Mouse (Mus musculus) forebrain, embryonic 16.5 days (tissue): ENCODE measurements around the gene Ehd1. TPM values are rescaled to one million over a fixed set of nuclear protein-coding genes. Genes with fewer than 3 reads are reported as not detected.
"Not testable (repeated sequence)": the region's sequence is repeated elsewhere in the genome, so short reads cannot be mapped to it uniquely, and the experiment has no call there.

ENCODE experiments used
- ATAC-seq: fragments of 200-750 bp; cut with Nextera tagmentation; 2 replicates; pipeline ENCODE4 v1.8.0; 2017; ENCODE audit warnings: mild to moderate bottlenecking, moderate library complexity
- H3K27ac ChIP-seq: fragments of 300-500 bp; sonication (generic); 2 replicates; pipeline ENCODE4 v1.5.1; 2014; ENCODE audit warnings: low read length, control low read depth
- H3K27me3 ChIP-seq: fragments of 300-500 bp; sonication (generic); replicated peaks from 2 replicates; pipeline ENCODE4 v1.6.1; 2014; ENCODE audit warnings: low read length; ENCODE audit not compliant: control insufficient read depth, insufficient read depth
- H3K36me3 ChIP-seq: fragments of 300-500 bp; sonication (generic); 2 replicates; pipeline ENCODE4 v1.6.1; 2014; ENCODE audit not compliant: control insufficient read depth, insufficient read depth
- H3K4me1 ChIP-seq: fragments of 300-500 bp; sonication (generic); replicated peaks from 2 replicates; pipeline ENCODE4 v1.6.1; 2014; ENCODE audit warnings: low read length; ENCODE audit not compliant: control insufficient read depth, insufficient read depth
- H3K4me2 ChIP-seq: fragments of 300-500 bp; sonication (generic); 2 replicates; pipeline ENCODE4 v1.6.1; 2014; ENCODE audit warnings: mild to moderate bottlenecking, low read length, control low read depth
- H3K4me3 ChIP-seq: fragments of 300-500 bp; sonication (generic); replicated peaks from 2 replicates; pipeline ENCODE4 v1.5.1; 2014; ENCODE audit warnings: mild to moderate bottlenecking, low read length, control low read depth
- H3K9ac ChIP-seq: fragments of 300-500 bp; sonication (generic); replicated peaks from 2 replicates; pipeline ENCODE4 v1.6.1; 2014; ENCODE audit warnings: low read depth, low read length, control low read depth
- H3K9me3 ChIP-seq: fragments of 300-500 bp; sonication (generic); 2 replicates; pipeline ENCODE4 v1.6.1; 2016; ENCODE audit warnings: low read length; ENCODE audit not compliant: control insufficient read depth
- WGBS: fragments of 180-500 bp; shearing (Covaris S2); extraction: QIAGEN DNeasy Blood & Tissue Kit; methylation state at CpG from one replicate; pipeline ENCODE4 v1.1.7; 2014; 5-methylcytosine and 5-hydroxymethylcytosine counted together
- polyA plus RNA-seq: library from polyadenylated mRNA; unstranded; fragments of >200 nt; fragmentation: Nextera tagmentation; extraction: Ambion mirVana; gene quantifications from 2 replicates; pipeline ENCODE4 v1.2.1, GENCODE M21; 2015

Ehd1 gene
- polyA plus RNA-seq, 1 experiment from 2014 or later, result 105 TPM

DNA sequence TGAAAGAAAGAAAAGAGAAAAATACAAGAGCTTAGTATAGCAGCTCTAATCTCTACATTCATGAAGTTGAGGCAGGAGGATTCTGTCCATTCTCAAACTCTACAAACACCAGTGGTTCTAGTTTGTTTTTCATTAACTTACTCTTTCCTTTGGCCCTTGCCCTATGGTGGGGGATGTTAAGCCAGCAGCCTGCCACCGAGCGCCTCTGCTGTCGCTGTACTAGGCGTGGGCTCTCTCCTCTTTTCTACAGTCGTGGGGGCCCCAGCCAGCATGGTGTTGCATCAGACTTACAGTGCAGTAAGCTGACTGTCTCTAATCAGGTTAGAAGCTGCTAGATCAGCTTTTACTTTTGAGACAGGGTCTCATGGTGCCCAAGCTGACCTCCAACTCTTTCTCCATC is 6.5 kb downstream of the Ehd1 start:
- Histone ChIP-seq H3K27ac (no peak overlapping the region), H3K9ac (no peak overlapping the region), H3K36me3 (peaks cover 13% of the 10 kb centered on the region), H3K27me3 (no peaks in the 10 kb centered on the region), H3K4me2 (no peak overlapping the region), H3K9me3 (no peaks in the 10 kb centered on the region), H3K4me3 (no peak overlapping the region), H3K4me1 (peaks cover 25% of the 10 kb centered on the region)
- WGBS, result 86% methylated on average over 5 of the region's 5 CpGs
- ATAC-seq, result no peak

DNA sequence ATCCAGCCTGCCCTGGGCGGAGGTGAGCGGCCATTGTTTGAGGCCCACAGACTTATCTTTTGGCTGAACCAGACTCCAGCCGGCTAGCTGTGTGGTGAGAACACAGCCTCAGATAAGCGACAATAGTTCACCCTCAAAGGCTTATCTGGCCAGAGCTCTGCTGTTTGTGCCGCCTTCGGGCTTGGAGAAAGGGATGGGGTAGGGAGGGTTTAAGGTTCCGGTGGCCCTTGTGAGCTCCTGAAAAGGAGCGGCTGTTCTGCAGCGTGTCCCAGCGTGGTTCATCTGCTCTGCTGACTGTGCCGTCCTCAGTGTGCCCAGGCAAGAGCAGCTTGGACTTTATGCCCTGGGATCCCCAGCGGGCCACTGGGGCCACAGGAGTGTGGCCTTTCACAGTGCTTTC is 8.0 kb downstream of the Ehd1 start:
- no peak for ATAC-seq
- H3K36me3 ChIP-seq, result peaks cover 13% of the 10 kb centered on the region
- WGBS, result 92% methylated on average over 12 of the region's 12 CpGs

DNA sequence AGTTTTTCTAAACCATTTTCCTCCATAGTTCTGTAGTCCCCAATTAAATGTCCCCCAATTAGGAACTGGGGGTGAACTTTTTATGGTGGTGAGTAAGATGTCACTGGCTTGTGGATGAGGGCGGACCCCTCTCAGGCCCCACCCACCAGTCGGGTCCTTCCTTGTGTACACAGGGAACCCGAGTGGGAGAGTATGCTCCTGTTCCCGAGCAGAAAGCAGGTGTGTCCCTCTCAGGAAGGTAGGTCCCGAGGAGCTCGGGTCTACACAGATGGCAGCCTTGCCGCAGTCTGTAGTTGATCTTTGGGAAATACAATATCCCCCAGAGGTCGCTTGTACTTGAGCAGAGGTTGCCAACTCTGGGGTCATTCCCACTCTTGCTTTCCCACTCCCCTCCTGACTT is 8.7 kb downstream of the Ehd1 start:
- ATAC-seq, result no peak
- peaks cover 13% of the 10 kb centered on the region for H3K36me3 ChIP-seq

More for the DNA sequence above, 8.0 kb downstream of the Ehd1 start:
- Histone ChIP-seq H3K27ac (no peak overlapping the region), H3K4me3 (no peak overlapping the region), H3K9me3 (no peaks in the 10 kb centered on the region), H3K4me1 (peaks cover 10% of the 10 kb centered on the region), H3K4me2 (no peak overlapping the region), H3K9ac (no peak overlapping the region), H3K27me3 (no peaks in the 10 kb centered on the region)

DNA sequence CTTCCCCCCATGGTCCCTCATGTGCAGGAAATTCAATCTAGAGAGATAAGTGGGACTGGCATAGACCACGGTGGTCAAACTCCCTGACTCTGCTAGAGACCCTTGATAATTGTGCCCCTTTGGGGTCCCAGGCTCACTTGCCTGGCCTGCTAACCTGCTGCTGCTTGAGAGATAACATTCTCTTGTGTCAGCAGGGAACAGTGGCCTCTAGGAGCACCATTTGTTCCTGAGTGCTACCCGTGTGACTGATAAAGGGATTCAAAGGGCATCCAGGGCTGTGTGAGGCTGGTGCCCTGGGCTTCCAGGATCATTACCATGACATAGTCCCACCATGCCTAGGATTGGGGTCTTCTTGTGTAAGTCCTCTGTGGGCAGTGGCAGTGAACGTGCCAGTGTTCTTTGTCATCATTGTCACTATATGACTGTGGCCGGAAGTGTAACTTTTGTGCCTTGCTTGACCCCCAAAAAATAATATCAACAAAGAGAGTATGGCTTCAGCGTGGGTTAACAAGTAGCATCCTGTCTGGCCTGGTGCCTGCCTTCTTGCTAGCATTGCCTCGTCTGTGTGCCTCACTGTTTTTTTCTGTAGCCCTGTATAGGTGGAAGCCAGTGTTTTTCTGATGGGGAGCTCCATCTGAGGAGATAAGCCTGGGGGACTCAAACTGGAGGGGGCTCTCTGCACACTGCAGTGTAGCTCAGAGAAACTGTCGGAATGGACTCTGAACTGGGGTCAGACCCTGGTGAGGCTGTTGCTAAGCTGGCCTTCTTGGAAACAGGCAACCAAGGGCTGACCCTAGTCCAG is 9.3 kb downstream of the Ehd1 start:
- no peak overlapping the region for H3K9ac ChIP-seq
- no peak overlapping the region for H3K4me3 ChIP-seq
- no peak overlapping the region for H3K4me2 ChIP-seq
- ATAC-seq, result no peak
- H3K9me3 ChIP-seq, result no peaks in the 10 kb centered on the region
- no peaks in the 10 kb centered on the region for H3K27me3 ChIP-seq
- no peaks in the 10 kb centered on the region for H3K4me1 ChIP-seq
- peaks cover 11% of the 10 kb centered on the region for H3K36me3 ChIP-seq
- no peak overlapping the region for H3K27ac ChIP-seq
- 87% methylated on average over 7 of the region's 7 CpGs for WGBS

More for the DNA sequence above, 8.7 kb downstream of the Ehd1 start:
- WGBS, result 86% methylated on average over 8 of the region's 8 CpGs
- Histone ChIP-seq H3K9me3 (no peaks in the 10 kb centered on the region), H3K4me2 (no peak overlapping the region), H3K27me3 (no peaks in the 10 kb centered on the region), H3K27ac (no peak overlapping the region), H3K4me1 (peaks cover 2% of the 10 kb centered on the region; the same call in 1 of the 2 replicates), H3K4me3 (no peak overlapping the region), H3K9ac (no peak overlapping the region)

DNA sequence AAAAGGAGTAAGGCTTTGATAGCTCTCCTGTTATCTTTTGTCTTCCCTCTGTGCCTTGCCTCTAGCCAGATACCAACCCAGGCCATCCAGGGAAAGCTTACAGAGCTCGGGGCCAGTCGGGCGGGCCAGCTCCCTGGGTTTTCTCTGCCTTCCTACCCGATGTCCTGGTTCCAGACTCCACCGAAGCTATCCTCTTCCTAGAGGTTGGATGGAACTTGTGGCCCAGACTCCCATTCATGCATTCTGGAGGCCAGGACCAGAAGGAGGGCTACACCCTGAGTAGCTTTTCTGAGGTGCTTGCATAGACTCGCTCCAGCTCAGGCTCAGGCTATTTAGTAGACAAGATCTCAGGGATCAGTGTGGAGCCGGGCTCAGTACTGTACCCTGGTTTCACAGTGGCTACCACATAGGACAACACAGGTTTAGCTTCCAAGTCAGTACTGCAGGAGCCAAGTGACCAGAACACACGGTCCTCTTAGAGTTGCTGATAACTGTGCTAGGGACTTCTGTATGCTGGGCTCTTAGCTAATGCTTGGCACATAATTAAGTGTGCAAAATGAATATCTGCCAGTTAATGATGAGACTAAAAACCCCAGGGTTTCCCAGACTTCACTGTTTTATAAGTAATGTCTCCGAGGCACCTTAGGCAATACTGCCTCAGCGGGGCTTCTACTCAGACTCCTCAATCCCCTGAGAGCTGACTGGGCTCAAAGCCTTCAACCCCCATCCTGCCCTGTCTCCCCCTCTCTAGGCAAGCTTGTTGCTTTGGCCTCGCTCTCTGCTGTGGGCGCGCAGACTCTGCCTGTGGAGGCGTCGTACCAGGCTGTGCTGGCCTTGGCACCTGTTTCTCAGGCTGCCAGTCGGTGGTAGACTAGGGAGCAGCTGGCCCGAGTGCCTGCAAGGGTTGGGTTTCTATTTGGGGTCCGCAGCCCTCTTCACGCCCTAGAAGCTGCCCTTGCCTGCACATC is 10.2 kb downstream of the Ehd1 start:
- ATAC-seq, result no peak
- Histone ChIP-seq H3K27ac (no peak overlapping the region), H3K4me2 (no peak overlapping the region), H3K27me3 (no peaks in the 10 kb centered on the region), H3K36me3 (peaks cover 7% of the 10 kb centered on the region), H3K4me3 (no peak overlapping the region), H3K4me1 (no peaks in the 10 kb centered on the region), H3K9me3 (no peaks in the 10 kb centered on the region), H3K9ac (no peak overlapping the region)
- 85% methylated on average over 19 of the region's 19 CpGs for WGBS

DNA sequence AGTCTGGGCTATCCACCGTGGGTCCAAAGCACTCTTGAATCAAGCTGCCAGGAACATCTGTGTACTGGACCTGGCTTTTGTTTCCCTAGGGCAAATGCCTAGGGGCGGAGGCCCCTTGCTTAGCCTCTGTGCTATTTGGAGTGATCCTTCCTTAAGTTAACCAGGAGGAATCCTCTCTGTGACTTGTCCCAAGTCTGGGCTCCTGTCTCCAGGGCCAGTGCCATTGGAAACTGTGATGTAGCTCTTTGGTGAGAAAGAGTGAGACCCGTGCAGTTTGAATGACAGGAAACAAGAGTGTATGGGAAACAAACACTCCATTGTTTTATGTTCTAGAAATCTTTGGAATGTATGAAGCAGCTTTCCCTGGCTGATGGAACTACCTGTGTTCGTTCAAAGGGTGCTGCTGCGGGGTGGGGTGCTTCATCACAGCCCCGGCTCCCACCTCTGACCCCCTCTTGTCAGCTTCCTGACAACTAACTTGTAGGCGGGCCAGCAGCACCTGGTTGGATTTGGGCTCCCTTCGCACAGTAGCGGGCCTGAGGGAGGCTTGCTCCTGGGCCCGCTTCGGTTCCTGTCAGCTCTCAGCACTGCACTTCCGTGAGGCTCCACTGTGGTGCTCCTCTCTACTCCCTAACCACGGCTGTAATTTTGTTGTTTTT is 11.8 kb downstream of the Ehd1 start:
- H3K9ac ChIP-seq, result no peak overlapping the region
- ATAC-seq, result no peak
- H3K4me1 ChIP-seq, result no peaks in the 10 kb centered on the region
- no peaks in the 10 kb centered on the region for H3K27me3 ChIP-seq
- no peak overlapping the region for H3K27ac ChIP-seq
- H3K4me3 ChIP-seq, result no peak overlapping the region
- no peaks in the 10 kb centered on the region for H3K9me3 ChIP-seq
- H3K4me2 ChIP-seq, result no peak overlapping the region
- peaks cover 3% of the 10 kb centered on the region for H3K36me3 ChIP-seq
- 75% methylated on average over 13 of the region's 13 CpGs for WGBS

DNA sequence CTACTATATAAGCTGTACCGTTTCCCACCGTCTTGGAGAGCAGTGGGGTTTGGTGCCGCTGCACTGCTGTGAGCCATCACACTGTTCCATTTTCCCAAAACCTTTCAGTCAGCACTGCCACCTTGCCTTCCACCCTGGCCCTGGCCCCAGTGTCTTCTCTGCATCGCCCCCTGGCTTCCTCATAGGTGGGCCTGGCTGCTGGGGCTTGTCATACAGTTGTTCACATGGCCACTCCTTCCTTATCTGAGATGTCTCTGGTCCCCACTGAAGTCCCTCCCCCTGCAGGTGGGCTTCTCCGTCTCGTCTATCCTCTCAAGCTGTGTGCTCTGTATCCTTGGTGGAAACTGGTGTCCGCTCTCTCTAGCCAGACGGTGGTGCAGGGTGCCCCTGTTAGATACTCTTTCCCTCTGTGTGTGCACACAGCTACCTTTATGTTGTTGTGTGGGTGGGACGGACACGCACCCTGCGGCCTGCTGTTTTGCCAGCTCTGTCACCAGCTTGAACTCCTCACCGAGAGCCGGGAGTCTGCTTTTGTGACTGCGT is 13.2 kb downstream of the Ehd1 start:
- 92% methylated on average over 14 of the region's 14 CpGs for WGBS
- no peak overlapping the region for H3K27ac ChIP-seq
- no peak for ATAC-seq
- no peak overlapping the region for H3K9ac ChIP-seq
- no peak overlapping the region for H3K4me2 ChIP-seq
- H3K4me1 ChIP-seq, result no peaks in the 10 kb centered on the region
- H3K9me3 ChIP-seq, result no peaks in the 10 kb centered on the region
- H3K27me3 ChIP-seq, result no peaks in the 10 kb centered on the region
- H3K4me3 ChIP-seq, result no peak overlapping the region
- H3K36me3 ChIP-seq, result peaks cover 7% of the 10 kb centered on the region

DNA sequence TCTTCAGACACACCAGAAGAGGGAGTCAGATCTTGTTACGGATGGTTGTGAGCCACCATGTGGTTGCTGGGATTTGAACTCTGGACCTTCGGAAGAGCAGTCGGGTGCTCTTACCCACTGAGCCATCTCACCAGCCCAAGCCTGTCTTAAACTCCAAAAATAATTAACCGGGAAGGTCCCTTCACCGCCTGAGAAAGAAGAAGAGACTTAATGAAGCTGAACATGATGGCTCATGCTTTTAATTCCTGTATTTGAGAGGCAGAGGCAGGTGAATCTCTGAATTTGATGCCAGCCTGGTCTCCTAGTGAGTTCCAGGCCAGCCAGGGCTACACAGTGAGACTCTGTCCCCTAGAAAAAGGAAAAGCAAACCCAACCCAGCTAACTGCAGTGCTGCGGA is 14.2 kb downstream of the Ehd1 start:
- not testable (repeated sequence) for H3K9me3 ChIP-seq, H3K27ac ChIP-seq, ATAC-seq, H3K27me3 ChIP-seq, H3K4me2 ChIP-seq, H3K4me3 ChIP-seq, H3K9ac ChIP-seq, H3K4me1 ChIP-seq
- peaks cover 12% of the 10 kb centered on the region for H3K36me3 ChIP-seq
- WGBS, result 91% methylated on average over 5 of the region's 6 CpGs
